Mouse (Mus musculus): ENCODE measurements at regions not wholly inside any gene's neighbourhood (a gene's known extent, or its start where the extent isn't known, plus 50 kb on each side); places are given as distances from the start of the nearest gene placed in this dataset.

- intact Hi-C loops (cut with DNase I; ENCODE audit: low total_unique reads) = no loop called here
Measured at GRCm38 (mm10) chr4:96969199-96969598, 184.2 kb upstream of the Gm12695 start.

GRCm38 (mm10) chr4:96968545-96969164 is 183.7 kb upstream of the Gm12695 start:
- no peak for DNase-seq
- intact Hi-C loops (cut with DNase I; ENCODE audit: low total_unique reads) = no loop called here

More at GRCm38 (mm10) chr4:96969199-96969598, 184.2 kb upstream of the Gm12695 start:
- DNase-seq = no peak

Data from gastrocnemius, postnatal 14 days (tissue).